11 mouse cellular contexts compared by ENCODE assay signal in the genomic region with DNA sequence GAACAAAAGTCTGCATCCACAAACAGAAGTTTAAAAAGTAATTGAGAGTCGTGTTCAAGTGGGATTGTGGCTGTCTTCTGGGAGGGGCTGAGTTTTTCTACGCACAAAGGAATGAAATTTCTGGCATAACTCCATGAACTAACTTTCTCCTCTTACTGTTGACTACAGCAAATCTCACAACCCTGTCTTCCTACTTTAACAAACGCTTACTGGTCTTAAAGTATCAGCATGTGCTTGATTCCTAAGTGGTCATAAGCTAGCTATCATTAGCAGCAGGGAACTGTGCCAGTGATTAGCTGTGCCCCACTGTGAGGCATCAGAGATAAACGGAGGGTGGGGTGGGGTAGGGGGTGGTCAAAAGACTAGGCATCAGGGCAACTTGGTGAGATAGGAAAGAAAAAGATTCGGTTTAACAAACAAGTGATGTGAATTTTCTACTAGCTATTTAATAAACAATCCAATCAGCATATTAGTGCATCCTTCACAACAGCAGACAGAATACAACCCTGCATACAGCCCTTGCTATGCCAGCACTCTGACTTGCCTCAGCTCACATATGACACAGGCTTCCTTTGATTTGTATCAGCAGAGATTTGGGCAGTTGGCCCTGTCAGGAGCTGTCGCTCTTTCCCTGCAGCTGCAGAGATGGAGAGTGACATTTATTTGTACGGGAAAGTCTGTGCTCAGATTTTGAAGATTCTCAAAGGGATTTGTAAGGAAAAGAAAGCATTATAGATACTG.
DNase-seq lines count a peak whose midpoint lies in the region; ATAC-seq and TF ChIP-seq lines count a peak whose summit lies in the region.
"Had no signal": no experiment of that assay in that cellular context is flagged by ENCODE, and none has a peak within 500 bp of the region (broad histone marks: within the 10 kb centered on the region; RNA-seq: fewer than 3 reads in every experiment).

No protein-coding gene starts in this region.

- peak; percentile 49 for DNase-seq in lung, postnatal 0 days (ENCODE audit: low spot score)
- DNase-seq in lung, postnatal 10 days, result no peak
- no peak for DNase-seq in stomach, postnatal 0 days (ENCODE audit: low spot score)
- DNase-seq in thymus, postnatal 36 days, result no peak
- DNase-seq: layer of hippocampus, postnatal 36 days; lung, adult 2 months; right cerebral cortex, postnatal 14 days had no signal

- no peak overlapping the region for H3K4me2 ChIP-seq in hindbrain, embryonic 16.5 days (ENCODE audit: low read length)
- H3K4me2 ChIP-seq in hindbrain, embryonic 13.5 days, result no peak overlapping the region
- no peak overlapping the region for H3K4me2 ChIP-seq in lung, postnatal 0 days (replicated peaks; ENCODE audit: low read depth, low read length)
- H3K4me2 ChIP-seq in heart, embryonic 16.5 days (ENCODE audit: low read depth, low read length), result peak overlapping the region; percentile 14
- H3K4me2 ChIP-seq in stomach, postnatal 0 days (replicated peaks; ENCODE audit: low read depth), result no peak overlapping the region
- H3K4me2 ChIP-seq: embryonic facial prominence, embryonic 12.5 days had no signal

- TF ChIP-seq CTCF in lung, postnatal 0 days (IDR thresholded peaks at IDR 0.05), result no peak
- TF ChIP-seq CTCF in stomach, postnatal 0 days (IDR thresholded peaks at IDR 0.05; ENCODE audit: low read depth), result no peak

- WGBS in hindbrain, embryonic 16.5 days, result 58% methylated on average over 7 of the region's 7 CpGs
- WGBS in hindbrain, embryonic 13.5 days, result 69% methylated on average over 7 of the region's 7 CpGs
- 29% methylated on average over 7 of the region's 7 CpGs for WGBS in lung, postnatal 0 days
- 20% methylated on average over 7 of the region's 7 CpGs for WGBS in heart, embryonic 16.5 days
- WGBS in stomach, postnatal 0 days, result 39% methylated on average over 7 of the region's 7 CpGs

- no peaks in the 10 kb centered on the region for H3K27me3 ChIP-seq in hindbrain, embryonic 16.5 days (replicated peaks; ENCODE audit: control insufficient read depth, insufficient read depth, low read length)
- no peaks in the 10 kb centered on the region for H3K27me3 ChIP-seq in hindbrain, embryonic 13.5 days
- no peaks in the 10 kb centered on the region for H3K27me3 ChIP-seq in lung, postnatal 0 days (replicated peaks; ENCODE audit: insufficient read depth, low read length)
- no peaks in the 10 kb centered on the region for H3K27me3 ChIP-seq in heart, embryonic 16.5 days (ENCODE audit: control insufficient read depth, insufficient read depth, low read length)
- H3K27me3 ChIP-seq in stomach, postnatal 0 days (ENCODE audit: control insufficient read depth, insufficient read depth, low read length), result no peaks in the 10 kb centered on the region
- H3K27me3 ChIP-seq: embryonic facial prominence, embryonic 12.5 days had no signal

- no peak overlapping the region for H3K9ac ChIP-seq in hindbrain, embryonic 16.5 days (ENCODE audit: low read depth, low read length)
- no peak overlapping the region for H3K9ac ChIP-seq in hindbrain, embryonic 13.5 days
- H3K9ac ChIP-seq in lung, postnatal 0 days (replicated peaks; ENCODE audit: low read depth), result no peak overlapping the region
- H3K9ac ChIP-seq in heart, embryonic 16.5 days (ENCODE audit: low read length), result peak overlapping the region; percentile 60
- H3K9ac ChIP-seq in stomach, postnatal 0 days (ENCODE audit: low read length), result no peak overlapping the region
- H3K9ac ChIP-seq: embryonic facial prominence, embryonic 12.5 days had no signal

- no peak overlapping the region for H3K27ac ChIP-seq in hindbrain, embryonic 16.5 days (ENCODE audit: low read depth, low read length)
- H3K27ac ChIP-seq in hindbrain, embryonic 13.5 days, result no peak overlapping the region
- no peak overlapping the region for H3K27ac ChIP-seq in lung, postnatal 0 days (ENCODE audit: low read length)
- peak overlapping the region; percentile 95 for H3K27ac ChIP-seq in heart, embryonic 16.5 days (ENCODE audit: low read length)
- H3K27ac ChIP-seq in stomach, postnatal 0 days (replicated peaks), result peak overlapping the region; percentile 86

- peak; percentile 64 for ATAC-seq in hindbrain, embryonic 16.5 days
- no peak; the same call in 1 of the 2 replicates for ATAC-seq in hindbrain, embryonic 13.5 days (ENCODE audit: low FRiP score)
- ATAC-seq in lung, postnatal 0 days, result peak; percentile 26; the same call in 1 of the 2 replicates
- peak; percentile 80 for ATAC-seq in heart, embryonic 16.5 days (replicated peaks; ENCODE audit: extremely low read depth, insufficient read depth, low FRiP score)
- ATAC-seq in stomach, postnatal 0 days (ENCODE audit: low FRiP score, low TSS enrichment), result peak; percentile 26; the same call in 1 of the 2 replicates

- no peaks in the 10 kb centered on the region for H3K9me3 ChIP-seq in hindbrain, embryonic 16.5 days (ENCODE audit: control insufficient read depth, low read length)
- H3K9me3 ChIP-seq in hindbrain, embryonic 13.5 days, result no peaks in the 10 kb centered on the region
- no peaks in the 10 kb centered on the region for H3K9me3 ChIP-seq in lung, postnatal 0 days (ENCODE audit: low read length)
- no peaks in the 10 kb centered on the region for H3K9me3 ChIP-seq in heart, embryonic 16.5 days (replicated peaks; ENCODE audit: control insufficient read depth, low read length)
- no peaks in the 10 kb centered on the region for H3K9me3 ChIP-seq in stomach, postnatal 0 days (ENCODE audit: control insufficient read depth, low read length)
- H3K9me3 ChIP-seq: embryonic facial prominence, embryonic 12.5 days had no signal

- no peak for TF ChIP-seq EP300 in lung, postnatal 0 days (IDR thresholded peaks at IDR 0.05)
- TF ChIP-seq EP300 in stomach, postnatal 0 days (optimal IDR thresholded peaks at IDR 0.05), result no peak

- H3K36me3 ChIP-seq in hindbrain, embryonic 16.5 days (ENCODE audit: control insufficient read depth, insufficient read depth, low read length), result no peaks in the 10 kb centered on the region
- H3K36me3 ChIP-seq in hindbrain, embryonic 13.5 days, result peaks cover 7% of the 10 kb centered on the region
- H3K36me3 ChIP-seq in lung, postnatal 0 days (ENCODE audit: insufficient read depth, low read length), result no peaks in the 10 kb centered on the region
- no peaks in the 10 kb centered on the region for H3K36me3 ChIP-seq in heart, embryonic 16.5 days (ENCODE audit: control insufficient read depth, insufficient read depth)
- H3K36me3 ChIP-seq in stomach, postnatal 0 days (ENCODE audit: control insufficient read depth, insufficient read depth, low read length), result no peaks in the 10 kb centered on the region; the same call in 1 of the 2 replicates
- H3K36me3 ChIP-seq: embryonic facial prominence, embryonic 12.5 days had no signal

- no peaks in the 10 kb centered on the region for H3K4me1 ChIP-seq in hindbrain, embryonic 16.5 days (ENCODE audit: control insufficient read depth, insufficient read depth, low read depth, low read length)
- H3K4me1 ChIP-seq in hindbrain, embryonic 13.5 days (replicated peaks), result 0 out of 2 replicates have a peak, but pooled peaks cover 14% of the 10 kb centered on the region
- no peaks in the 10 kb centered on the region for H3K4me1 ChIP-seq in lung, postnatal 0 days (ENCODE audit: insufficient read depth, low read depth, low read length)
- H3K4me1 ChIP-seq in heart, embryonic 16.5 days (ENCODE audit: control insufficient read depth, insufficient read depth, low read length), result peaks cover 47% of the 10 kb centered on the region
- 0 out of 2 replicates have a peak, but pooled peaks cover 2% of the 10 kb centered on the region for H3K4me1 ChIP-seq in stomach, postnatal 0 days (replicated peaks; ENCODE audit: control insufficient read depth, insufficient read depth)

- no peak overlapping the region for H3K4me3 ChIP-seq in hindbrain, embryonic 16.5 days (ENCODE audit: low read length)
- no peak overlapping the region for H3K4me3 ChIP-seq in hindbrain, embryonic 13.5 days
- H3K4me3 ChIP-seq in lung, postnatal 0 days (ENCODE audit: low read depth, low read length), result no peak overlapping the region
- no peak overlapping the region for H3K4me3 ChIP-seq in heart, embryonic 16.5 days (ENCODE audit: low read length)
- no peak overlapping the region for H3K4me3 ChIP-seq in stomach, postnatal 0 days (ENCODE audit: low read depth, low read length)
- H3K4me3 ChIP-seq: embryonic facial prominence, embryonic 12.5 days had no signal

Comparison
In these comparisons a context has a peak if more than half of its experiments do, and no peak if none do; other contexts are left out.
1. H3K27ac ChIP-seq: peak in heart, embryonic 16.5 days (single experiment) and stomach, postnatal 0 days (single experiment); none in hindbrain, embryonic 16.5 days (single experiment), hindbrain, embryonic 13.5 days (single experiment) and lung, postnatal 0 days (single experiment).